Mouse (Mus musculus) kidney, postnatal 0 days (tissue): ENCODE results near the gene Ghrl. TPM values are rescaled to one million over a fixed set of nuclear protein-coding genes. Genes with fewer than 3 reads are reported as not detected.

ENCODE experiments used
- ATAC-seq: fragments of 200-750 bp; cut with Nextera tagmentation; replicated peaks from 2 replicates; pipeline ENCODE4 v1.8.0; 2017; ENCODE audit warnings: low read depth, moderate number of reproducible peaks, moderate TSS enrichment, moderate library complexity; ENCODE audit not compliant: low FRiP score
- DNase-seq: peaks from one replicate; pipeline ENCODE4 v3.0.0-alpha.2; 2016; ENCODE audit warnings: low spot score
- H3K27ac ChIP-seq: fragments of 300-500 bp; sonication (generic); 2 replicates; pipeline ENCODE4 v1.5.1; 2014; ENCODE audit warnings: mild to moderate bottlenecking
- H3K27me3 ChIP-seq: fragments of 300-500 bp; sonication (generic); 2 replicates; pipeline ENCODE4 v1.6.1; 2014; ENCODE audit warnings: low read length, mixed read lengths; ENCODE audit not compliant: insufficient read depth
- H3K36me3 ChIP-seq: fragments of 300-500 bp; sonication (generic); 2 replicates; pipeline ENCODE4 v1.6.1; 2014; ENCODE audit warnings: low read length, mixed read lengths; ENCODE audit not compliant: insufficient read depth
- H3K4me1 ChIP-seq: fragments of 300-500 bp; sonication (generic); replicated peaks from 2 replicates; pipeline ENCODE4 v1.6.1; 2014; ENCODE audit warnings: antibody characterized with exemption, low read length, mixed read lengths; ENCODE audit not compliant: insufficient read depth
- H3K4me2 ChIP-seq: fragments of 300-500 bp; sonication (generic); 2 replicates; pipeline ENCODE4 v1.6.1; 2014; ENCODE audit warnings: mild to moderate bottlenecking, low read length, moderate library complexity, mixed read lengths
- H3K4me3 ChIP-seq: fragments of 300-500 bp; sonication (generic); replicated peaks from 2 replicates; pipeline ENCODE4 v1.5.1; 2014; ENCODE audit warnings: low read depth, low read length
- H3K9ac ChIP-seq: fragments of 300-500 bp; sonication (generic); 2 replicates; pipeline ENCODE4 v1.6.1; 2014; ENCODE audit warnings: low read depth, low read length
- H3K9me3 ChIP-seq: fragments of 300-500 bp; sonication (generic); replicated peaks from 2 replicates; pipeline ENCODE4 v1.6.1; 2016; ENCODE audit warnings: low read length, inconsistent platforms, mixed read lengths
- CTCF ChIP-seq: IDR thresholded peaks from 2 replicates; pipeline ENCODE4 v1.5.1; 2016; ENCODE audit warnings: antibody characterized with exemption, low read depth, mild to moderate bottlenecking, moderate library complexity
- WGBS: fragments of 180-500 bp; shearing (Covaris S2); extraction: QIAGEN DNeasy Blood & Tissue Kit; methylation state at CpG from one replicate; pipeline ENCODE4 v1.1.7; 2014; 5-methylcytosine and 5-hydroxymethylcytosine counted together
- polyA plus RNA-seq: library from polyadenylated mRNA; unstranded; fragments of >200 nt; fragmentation: Nextera tagmentation; extraction: Ambion mirVana; gene quantifications from 2 replicates; pipeline ENCODE4 v1.2.1, GENCODE M21; 2015

Gene Ghrl
- polyA plus RNA-seq, 1 experiment from 2014 or later: not detected

DNA sequence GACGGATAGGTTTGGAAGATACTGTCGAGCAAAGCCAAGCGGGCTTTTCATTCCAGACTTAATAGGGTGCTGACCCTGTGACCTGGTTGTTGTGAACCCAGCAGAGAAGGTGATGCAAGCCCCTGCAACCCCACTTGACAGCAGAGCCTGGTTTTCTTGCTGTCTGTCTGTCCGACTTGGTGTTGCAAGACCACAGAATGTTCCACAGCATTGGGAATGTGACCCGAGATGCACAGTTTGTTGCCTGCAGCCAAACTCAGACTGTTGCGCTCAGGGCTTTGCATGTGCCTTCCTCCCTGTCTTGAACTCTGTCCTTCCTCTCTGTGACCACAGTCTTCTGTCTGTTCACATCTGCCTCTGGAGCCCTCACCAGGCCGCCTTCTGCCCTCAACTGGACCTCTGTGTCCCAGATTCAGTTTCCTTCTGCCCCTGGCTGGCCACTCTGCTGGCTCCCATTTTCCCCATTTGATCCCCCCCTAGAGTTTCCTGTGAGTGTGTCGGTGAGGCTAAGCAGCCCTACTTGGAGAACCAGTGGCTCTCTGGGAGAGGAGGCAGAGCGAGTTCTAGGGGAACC is 39.6 kb downstream of the Ghrl start:
- 81% methylated on average over 9 of the region's 9 CpGs for WGBS
- Histone ChIP-seq H3K9ac (no peak overlapping the region), H3K27ac (no peak overlapping the region), H3K9me3 (no peaks in the 10 kb centered on the region), H3K27me3 (no peaks in the 10 kb centered on the region), H3K4me3 (no peak overlapping the region), H3K4me2 (no peak overlapping the region), H3K36me3 (no peaks in the 10 kb centered on the region), H3K4me1 (no peaks in the 10 kb centered on the region)
- DNase-seq (no peak), ATAC-seq (no peak)
- no peak for TF ChIP-seq CTCF

DNA sequence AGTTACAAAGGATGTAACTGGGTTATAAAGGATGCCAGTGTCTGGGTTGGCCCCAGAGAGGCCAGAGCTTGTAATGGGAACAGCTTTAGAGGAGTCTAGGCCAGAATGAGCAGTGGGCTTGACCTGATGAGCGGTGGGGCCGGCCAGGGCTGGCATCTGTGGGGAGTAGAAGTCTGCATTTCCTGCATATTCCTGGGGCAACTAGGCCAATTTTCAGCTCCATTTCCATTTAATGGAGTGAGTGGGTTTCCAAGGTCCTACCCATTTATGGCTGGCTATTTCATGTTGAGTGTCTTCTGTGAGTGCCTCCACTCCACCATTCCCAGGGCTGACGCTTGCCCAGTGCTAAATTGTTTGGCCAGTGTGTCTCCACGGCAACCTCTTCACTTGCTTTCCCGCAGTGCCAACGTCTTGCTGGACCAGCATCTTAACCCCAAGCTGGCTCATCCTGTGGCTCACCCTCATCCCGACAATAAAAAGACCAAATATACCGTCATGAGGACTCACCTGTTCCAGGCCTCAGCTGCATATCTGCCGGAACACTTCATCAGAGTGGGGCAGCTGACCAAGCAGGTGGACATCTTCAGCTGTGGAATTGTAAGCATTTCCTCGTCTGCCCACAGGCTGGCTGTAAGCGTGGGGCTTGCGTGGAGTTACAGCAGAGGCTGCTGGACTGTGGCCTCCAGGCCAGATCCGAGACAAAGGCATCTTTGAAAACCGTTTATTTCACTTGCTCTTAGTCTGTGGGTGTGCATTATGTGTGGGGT is 41.3 kb downstream of the Ghrl start:
- TF ChIP-seq CTCF: no peak
- WGBS: 84% methylated on average over 14 of the region's 14 CpGs
- Histone ChIP-seq H3K27ac (no peak overlapping the region), H3K27me3 (no peaks in the 10 kb centered on the region), H3K9ac (no peak overlapping the region), H3K4me2 (no peak overlapping the region), H3K4me3 (no peak overlapping the region), H3K4me1 (no peaks in the 10 kb centered on the region), H3K36me3 (no peaks in the 10 kb centered on the region), H3K9me3 (no peaks in the 10 kb centered on the region)
- no peak for ATAC-seq
- no peak for DNase-seq

DNA sequence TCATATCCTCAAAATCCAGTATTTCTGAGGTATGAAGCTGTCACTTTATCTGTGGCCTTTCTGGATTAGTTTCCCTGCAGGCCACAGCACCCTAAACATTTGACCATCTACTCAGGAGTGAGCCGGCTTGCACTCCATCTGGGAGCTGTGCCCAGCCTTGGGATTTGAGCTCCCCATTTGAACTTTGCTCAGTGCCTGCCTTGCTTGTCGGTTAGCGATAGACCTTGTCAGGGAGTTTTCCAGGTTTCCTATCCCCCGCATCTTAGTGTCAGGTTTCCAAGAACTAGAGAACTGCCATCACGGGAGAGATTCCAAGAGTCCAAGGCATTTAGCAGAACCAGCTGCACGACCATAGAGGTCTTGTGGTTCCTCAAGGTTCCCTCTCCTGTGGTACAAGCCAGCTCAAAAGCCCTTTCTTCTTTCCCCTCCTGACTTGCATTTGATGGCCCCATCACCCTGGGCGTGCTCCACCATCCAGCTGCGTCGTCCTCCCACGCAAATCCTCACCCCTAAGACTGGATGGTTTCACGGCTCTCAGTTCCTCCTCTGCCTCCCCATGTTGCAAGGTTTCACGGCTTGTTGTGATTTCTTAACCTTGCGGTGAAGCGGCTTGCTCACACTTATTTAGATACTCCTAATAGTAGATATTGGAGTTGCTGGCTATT is 42.5 kb downstream of the Ghrl start:
- ATAC-seq: peak; percentile 54; the same call in 1 of the 2 replicates
- WGBS: 31% methylated on average over 14 of the region's 14 CpGs
- Histone ChIP-seq H3K4me2 (no peak overlapping the region), H3K9ac (no peak overlapping the region), H3K9me3 (no peaks in the 10 kb centered on the region), H3K36me3 (no peaks in the 10 kb centered on the region), H3K4me3 (no peak overlapping the region), H3K4me1 (no peaks in the 10 kb centered on the region), H3K27me3 (no peaks in the 10 kb centered on the region), H3K27ac (no peak overlapping the region)
- TF ChIP-seq CTCF: no peak
- peak; percentile 41 for DNase-seq

DNA sequence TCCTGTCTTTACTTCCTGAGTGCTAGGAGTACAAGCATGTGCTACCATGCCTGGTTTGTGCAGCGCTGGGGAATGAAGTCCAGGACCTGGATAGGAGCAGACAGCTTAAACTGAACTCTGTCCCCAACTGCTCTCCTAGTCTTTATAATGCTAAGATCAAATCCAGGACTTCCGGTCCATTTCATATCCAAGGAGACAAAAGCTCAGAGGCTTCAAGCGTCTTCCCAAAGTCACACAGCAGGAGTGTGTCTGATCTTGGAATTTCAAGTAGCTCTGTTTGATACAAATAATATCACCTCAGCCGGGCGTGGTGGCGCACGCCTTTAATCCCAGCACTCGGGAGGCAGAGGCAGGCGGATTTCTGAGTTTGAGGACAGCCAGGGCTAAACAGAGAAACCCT is 43.7 kb downstream of the Ghrl start:
- Histone ChIP-seq H3K4me3 (no peak overlapping the region), H3K9me3 (no peaks in the 10 kb centered on the region), H3K36me3 (no peaks in the 10 kb centered on the region), H3K9ac (no peak overlapping the region), H3K4me1 (no peaks in the 10 kb centered on the region), H3K27ac (no peak overlapping the region), H3K27me3 (no peaks in the 10 kb centered on the region), H3K4me2 (no peak overlapping the region)
- no peak for TF ChIP-seq CTCF
- ATAC-seq (no peak), DNase-seq (no peak)
- whole genome bisulfite sequencing: 96% methylated on average over 9 of the region's 9 CpGs

DNA sequence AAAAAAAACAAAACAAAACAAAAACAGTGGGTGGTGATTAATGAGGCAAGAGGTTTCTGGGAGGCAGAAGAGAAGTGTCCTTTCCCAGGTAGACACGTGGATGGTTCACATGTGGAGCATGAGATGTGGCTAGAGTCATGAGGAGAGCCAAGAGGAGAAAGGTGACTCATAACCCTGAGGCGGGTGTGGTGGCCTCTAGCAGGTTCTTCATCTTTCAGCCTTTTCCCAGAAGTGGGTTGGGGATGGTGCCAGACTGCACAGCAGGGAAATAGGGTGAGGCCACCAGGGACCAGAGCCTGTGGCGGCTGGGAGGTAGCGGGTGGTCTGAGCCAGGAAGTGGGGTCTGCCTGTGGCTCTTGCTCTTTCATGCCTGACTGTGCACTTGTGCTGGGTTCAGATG is 44.4 kb downstream of the Ghrl start:
- Histone ChIP-seq H3K9ac (no peak overlapping the region), H3K36me3 (no peaks in the 10 kb centered on the region), H3K4me1 (no peaks in the 10 kb centered on the region), H3K4me2 (no peak overlapping the region), H3K27me3 (no peaks in the 10 kb centered on the region), H3K4me3 (no peak overlapping the region), H3K27ac (no peak overlapping the region), H3K9me3 (no peaks in the 10 kb centered on the region)
- DNase-seq (no peak), ATAC-seq (no peak)
- 72% methylated on average over 4 of the region's 4 CpGs for WGBS
- TF ChIP-seq CTCF: no peak

DNA sequence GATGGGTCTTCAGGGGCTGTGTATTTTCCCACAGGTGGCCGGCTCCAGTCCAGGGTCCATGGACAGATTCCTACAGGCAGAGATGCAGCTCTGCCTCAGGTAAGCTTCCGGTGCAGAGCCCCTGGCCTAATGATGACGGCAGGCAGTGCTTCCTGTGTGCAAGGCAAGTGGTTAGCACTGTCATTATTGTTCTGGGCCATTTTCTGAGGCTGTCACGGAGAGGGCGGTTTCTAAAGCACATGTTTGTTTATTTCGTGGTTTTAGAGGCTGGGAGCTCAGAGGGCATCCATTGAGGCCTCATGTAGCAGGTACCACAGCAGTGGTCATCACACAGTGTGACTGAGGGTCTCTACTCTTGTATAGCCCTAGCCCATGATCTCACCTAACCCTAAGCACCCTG is 46.7 kb downstream of the Ghrl start:
- Histone ChIP-seq H3K4me1 (peaks cover 8% of the 10 kb centered on the region; the same call in 1 of the 2 replicates), H3K9me3 (no peaks in the 10 kb centered on the region), H3K27me3 (no peaks in the 10 kb centered on the region), H3K27ac (no peak overlapping the region), H3K9ac (no peak overlapping the region), H3K4me3 (no peak overlapping the region), H3K36me3 (no peaks in the 10 kb centered on the region), H3K4me2 (no peak overlapping the region)
- WGBS: 75% methylated on average over 6 of the region's 6 CpGs
- DNase-seq: no peak
- TF ChIP-seq CTCF: no peak
- no peak for ATAC-seq
